Comparison of ENCODE assay signal across 9 mouse cellular contexts in the genomic region with DNA sequence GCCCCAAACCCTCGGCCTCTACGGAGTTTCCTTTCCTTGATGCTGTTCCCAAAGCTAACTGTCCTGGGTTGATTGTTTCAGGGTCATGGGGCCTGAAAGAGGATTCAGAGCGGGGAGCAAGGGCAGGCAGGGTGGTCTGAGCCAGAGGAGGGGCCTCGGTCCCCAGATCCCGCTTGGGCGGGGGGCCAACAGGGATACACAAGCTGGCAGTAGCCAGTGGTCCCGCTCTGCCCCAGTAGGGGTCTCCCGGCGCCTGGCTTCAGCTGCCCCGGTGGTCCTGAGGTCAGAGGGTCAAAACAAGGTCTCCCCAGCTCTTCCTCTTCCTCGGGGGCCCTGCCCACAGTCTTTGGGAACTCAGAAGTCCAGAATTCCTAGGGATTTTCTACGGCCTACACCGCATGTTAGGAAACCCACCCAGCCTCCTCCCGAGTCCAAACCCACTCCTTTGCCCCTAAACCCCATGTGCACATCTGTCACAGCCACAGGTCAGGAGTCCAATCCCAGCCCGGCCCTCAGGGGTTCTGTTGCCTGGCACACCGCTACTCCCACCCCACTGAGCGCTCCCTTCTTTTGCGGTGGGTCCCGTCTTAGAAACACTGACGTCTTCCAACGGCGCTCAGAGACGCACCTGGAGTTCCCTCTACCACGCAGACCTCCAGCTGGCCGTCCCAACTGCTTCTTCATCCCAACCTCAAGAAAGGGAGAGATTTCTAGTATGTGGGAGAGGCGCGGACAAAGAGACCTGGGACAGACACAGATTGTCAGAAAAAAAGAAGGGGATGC. TPM values are rescaled to one million over a fixed set of nuclear protein-coding genes. Genes with fewer than 3 reads are reported as not detected.
DNase-seq lines count a peak whose midpoint lies in the region; ATAC-seq and TF ChIP-seq lines count a peak whose summit lies in the region.
"Had no signal": no experiment of that assay in that cellular context is flagged by ENCODE, and none has a peak within 500 bp of the region (broad histone marks: within the 10 kb centered on the region; RNA-seq: fewer than 3 reads in every experiment).

No protein-coding gene starts in this region.

- H3K36me3 ChIP-seq in kidney, adult 2 months (ENCODE audit: control insufficient read depth, insufficient read depth, low read length) = no peaks in the 10 kb centered on the region
- H3K36me3 ChIP-seq in hindbrain, embryonic 14.5 days (replicated peaks; ENCODE audit: control insufficient read depth, insufficient read depth) = no peaks in the 10 kb centered on the region
- no peaks in the 10 kb centered on the region for H3K36me3 ChIP-seq in midbrain, embryonic 16.5 days (ENCODE audit: control insufficient read depth, insufficient read depth, low read length)

- peaks cover 3% of the 10 kb centered on the region; the same call in 1 of the 2 replicates for H3K27me3 ChIP-seq in kidney, adult 2 months (replicated peaks; ENCODE audit: control insufficient read depth, insufficient read depth, low read length)
- H3K27me3 ChIP-seq in hindbrain, embryonic 14.5 days (ENCODE audit: control insufficient read depth, insufficient read depth, low read length) = peaks cover 37% of the 10 kb centered on the region
- peaks cover 28% of the 10 kb centered on the region for H3K27me3 ChIP-seq in midbrain, embryonic 16.5 days (ENCODE audit: control insufficient read depth, insufficient read depth, low read depth, low read length)

- no peak for ATAC-seq in hindbrain, embryonic 14.5 days (ENCODE audit: low FRiP score)
- no peak for ATAC-seq in midbrain, embryonic 16.5 days

- no peak overlapping the region for H3K27ac ChIP-seq in kidney, adult 2 months (ENCODE audit: insufficient read depth, low read depth, low read length)
- 0 out of 2 replicates have a peak overlapping the region, but pooled peaks have one; percentile 20 for H3K27ac ChIP-seq in hindbrain, embryonic 14.5 days
- H3K27ac ChIP-seq in midbrain, embryonic 16.5 days (ENCODE audit: low read length) = no peak overlapping the region

- WGBS in kidney, adult 2 months = 4% methylated on average over 27 of the region's 27 CpGs
- WGBS in hindbrain, embryonic 14.5 days = under 1% methylated on average over 27 of the region's 27 CpGs
- WGBS in midbrain, embryonic 16.5 days = under 1% methylated on average over 27 of the region's 27 CpGs

- H3K4me3 ChIP-seq in kidney, adult 2 months (ENCODE audit: insufficient read depth, low read depth, low read length) = no peak overlapping the region
- H3K4me3 ChIP-seq in hindbrain, embryonic 14.5 days (replicated peaks; ENCODE audit: low read length) = peak overlapping the region; percentile 31
- peak overlapping the region; percentile 28 for H3K4me3 ChIP-seq in midbrain, embryonic 16.5 days (ENCODE audit: low read depth, low read length)

- peak overlapping the region; percentile 52 for H3K4me2 ChIP-seq in hindbrain, embryonic 14.5 days (replicated peaks)
- H3K4me2 ChIP-seq in midbrain, embryonic 16.5 days (ENCODE audit: low read length) = peak overlapping the region; percentile 55

- peaks cover 3% of the 10 kb centered on the region for H3K4me1 ChIP-seq in kidney, adult 2 months (ENCODE audit: control insufficient read depth, insufficient read depth, low read length)
- H3K4me1 ChIP-seq in hindbrain, embryonic 14.5 days (replicated peaks; ENCODE audit: control insufficient read depth, insufficient read depth, low read length) = peaks cover 18% of the 10 kb centered on the region; the same call in 1 of the 2 replicates
- H3K4me1 ChIP-seq in midbrain, embryonic 16.5 days (ENCODE audit: control insufficient read depth, insufficient read depth, low read length) = peaks cover 28% of the 10 kb centered on the region

- H3K9me3 ChIP-seq in hindbrain, embryonic 14.5 days (ENCODE audit: control insufficient read depth, low read length) = no peaks in the 10 kb centered on the region
- no peaks in the 10 kb centered on the region for H3K9me3 ChIP-seq in midbrain, embryonic 16.5 days (replicated peaks; ENCODE audit: control insufficient read depth, low read length, poor library complexity, severe bottlenecking)

- no peak for TF ChIP-seq CTCF in kidney, adult 2 months (conservative IDR thresholded peaks at IDR 0.05; ENCODE audit: insufficient read depth, insufficient read length, low read depth, low read length)

- peak; percentile 46 to 63 for DNase-seq in kidney, postnatal 4 days
- DNase-seq in kidney, adult 2 months = no peak
- peak; percentile 83 for DNase-seq in embryo, embryonic 10.5 days (ENCODE audit: low spot score)
- DNase-seq in hindbrain, embryonic 14.5 days (ENCODE audit: low spot score) = no peak
- DNase-seq in adrenal gland, postnatal 36 days = no peak
- no peak for DNase-seq in adrenal gland, postnatal 10 days
- no peak for DNase-seq in layer of hippocampus, adult 11-12 months (ENCODE audit: low spot score)

- H3K9ac ChIP-seq in hindbrain, embryonic 14.5 days = peak overlapping the region; percentile 31; the same call in 1 of the 2 replicates
- H3K9ac ChIP-seq in midbrain, embryonic 16.5 days (ENCODE audit: low read depth, low read length) = no peak overlapping the region

- no peak for TF ChIP-seq POLR2A in kidney, adult 2 months (IDR thresholded peaks at IDR 0.05; ENCODE audit: low read depth, low read length)

RNA-seq across cellular contexts. Expression of a gene that starts 1.0 kb away (rescaled TPM):
- polyA plus RNA-seq in kidney, adult 2 months (2012; rRNA removed) = 1.7 and 3.0 TPM in 2 replicates
- 1.3 and 1.6 TPM in 2 replicates for polyA plus RNA-seq in hindbrain, embryonic 14.5 days (2014; fragmentation: Nextera tagmentation; extraction: Ambion mirVana)
- polyA plus RNA-seq in midbrain, embryonic 16.5 days (2015; fragmentation: Nextera tagmentation; extraction: Ambion mirVana) = 0.92 and 1.3 TPM in 2 replicates
- 1 to 10 TPM; 2.7 to 4.2 TPM for total RNA-seq in adrenal gland, postnatal 36 days (2021)
- 1 to 10 TPM; 5.2 to 5.6 TPM for total RNA-seq in adrenal gland, postnatal 10 days (2021)
- total RNA-seq: neutrophil, adult 5-6 weeks had no signal

RNA-seq across cellular contexts. Expression of a gene that starts 13.4 kb away (rescaled TPM):
- not detected in 2 replicates for polyA plus RNA-seq in kidney, adult 2 months (2012; rRNA removed)
- 0.04 TPM in 1 of 2 replicates, not detected in the other for polyA plus RNA-seq in hindbrain, embryonic 14.5 days (2014; fragmentation: Nextera tagmentation; extraction: Ambion mirVana)
- polyA plus RNA-seq in midbrain, embryonic 16.5 days (2015; fragmentation: Nextera tagmentation; extraction: Ambion mirVana) = 0.04 TPM in 2 replicates
- total RNA-seq in adrenal gland, postnatal 36 days (2021) = not detected
- 1 to 10 TPM; 1.2 to 6.6 TPM for total RNA-seq in adrenal gland, postnatal 10 days (2021)

RNA-seq across cellular contexts. Expression of a gene that starts 19.0 kb away (rescaled TPM):
- 2.7 and 6.0 TPM in 2 replicates for polyA plus RNA-seq in kidney, adult 2 months (2012; rRNA removed)
- 0.88 and 1.1 TPM in 2 replicates for polyA plus RNA-seq in hindbrain, embryonic 14.5 days (2014; fragmentation: Nextera tagmentation; extraction: Ambion mirVana)
- 0.46 and 0.75 TPM in 2 replicates for polyA plus RNA-seq in midbrain, embryonic 16.5 days (2015; fragmentation: Nextera tagmentation; extraction: Ambion mirVana)
- total RNA-seq in adrenal gland, postnatal 36 days (2021) = 1 to 10 TPM; 1.7 to 2.2 TPM
- 1 to 10 TPM; 6.5 to 6.6 TPM for total RNA-seq in adrenal gland, postnatal 10 days (2021)

RNA-seq across cellular contexts. Expression of a gene that starts 29.2 kb away (rescaled TPM):
- 44.4 and 48.3 TPM in 2 replicates for polyA plus RNA-seq in kidney, adult 2 months (2012; rRNA removed)
- polyA plus RNA-seq in hindbrain, embryonic 14.5 days (2014; fragmentation: Nextera tagmentation; extraction: Ambion mirVana) = 113 and 124 TPM in 2 replicates
- 123 and 128 TPM in 2 replicates for polyA plus RNA-seq in midbrain, embryonic 16.5 days (2015; fragmentation: Nextera tagmentation; extraction: Ambion mirVana)
- 100 to 1,000 TPM; 102 to 123 TPM for total RNA-seq in adrenal gland, postnatal 36 days (2021)
- total RNA-seq in adrenal gland, postnatal 10 days (2021) = 10 to 100 TPM; 82.6 to 86.3 TPM

RNA-seq across cellular contexts. Expression of a gene that starts 29.5 kb away (rescaled TPM):
- 0.12 TPM in 1 of 2 replicates, not detected in the other for polyA plus RNA-seq in kidney, adult 2 months (2012; rRNA removed)
- polyA plus RNA-seq in hindbrain, embryonic 14.5 days (2014; fragmentation: Nextera tagmentation; extraction: Ambion mirVana) = not detected in 2 replicates
- polyA plus RNA-seq in midbrain, embryonic 16.5 days (2015; fragmentation: Nextera tagmentation; extraction: Ambion mirVana) = 0.15 TPM in 1 of 2 replicates, not detected in the other
- total RNA-seq in adrenal gland, postnatal 36 days (2021) = not detected
- 10 to 100 TPM; 10.9 to 22.9 TPM for total RNA-seq in adrenal gland, postnatal 10 days (2021)
- total RNA-seq: neutrophil, adult 5-6 weeks had no signal

Comparison
In these comparisons a context has a peak if more than half of its experiments do, and no peak if none do; other contexts are left out.
1. DNase-seq: peak in kidney, postnatal 4 days (2 of 2) and embryo, embryonic 10.5 days (single experiment); none in kidney, adult 2 months (single experiment), hindbrain, embryonic 14.5 days (single experiment), adrenal gland, postnatal 36 days (0 of 2), adrenal gland, postnatal 10 days (single experiment) and layer of hippocampus, adult 11-12 months (single experiment).